Mouse (Mus musculus): ENCODE data around the gene Gm26602. TPM values are rescaled to one million over a fixed set of nuclear protein-coding genes. Genes with fewer than 3 reads are reported as not detected.
"Not testable (repeated sequence)": the region's sequence is repeated elsewhere in the genome, so short reads cannot be mapped to it uniquely, and the experiment has no call there.

Gm26602 gene
- total RNA-seq, 2 experiments from 2014 or later: not detected

DNA sequence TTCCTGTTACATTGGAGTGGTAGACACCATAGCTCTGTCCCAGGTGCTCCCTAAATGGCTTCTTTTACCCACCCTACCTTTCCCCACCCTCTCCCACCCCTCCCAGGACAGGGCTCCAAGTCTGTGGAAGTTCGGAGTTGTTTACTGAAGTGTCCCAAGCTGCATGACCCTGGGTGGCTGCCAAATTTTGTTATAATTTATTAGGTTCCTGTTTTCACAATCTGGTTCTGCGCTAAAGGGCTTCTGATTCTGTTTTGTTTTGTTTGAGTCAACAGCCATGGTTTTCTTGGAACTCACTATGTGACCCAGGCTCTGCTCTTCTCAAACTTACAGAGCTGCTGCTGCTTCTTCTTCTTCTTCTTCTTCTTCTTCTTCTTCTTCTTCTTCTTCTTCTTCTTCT is 21.3 kb upstream of the Gm26602 start:
- H3K27ac ChIP-seq: no peak overlapping the region
- intact Hi-C loops (cut with DNase I): no loop called here

GRCm38 (mm10) chr10:79890670-79891069 is 20.0 kb upstream of the Gm26602 start, which contains the start of gene Cfd:
Gene Cfd (plus strand): TSS chr10:79890853.
- no peak for DNase-seq (ENCODE audit: extremely low spot score in 1 of 2, low spot score in 2 of 2)
- intact Hi-C loops (cut with DNase I): no loop called here
- Histone ChIP-seq H3K4me3 (no peak within 1 kb of the TSS), H3K27ac (no peak within 1 kb of the TSS)
- no peak for TF ChIP-seq CTCF (IDR thresholded peaks at IDR 0.05)

More for the DNA sequence above, 21.3 kb upstream of the Gm26602 start:
- no peak overlapping the region for H3K4me3 ChIP-seq
- TF ChIP-seq CTCF (IDR thresholded peaks at IDR 0.05): no peak
- DNase-seq (ENCODE audit: extremely low spot score in 1 of 2, low spot score in 2 of 2): no peak

DNA sequence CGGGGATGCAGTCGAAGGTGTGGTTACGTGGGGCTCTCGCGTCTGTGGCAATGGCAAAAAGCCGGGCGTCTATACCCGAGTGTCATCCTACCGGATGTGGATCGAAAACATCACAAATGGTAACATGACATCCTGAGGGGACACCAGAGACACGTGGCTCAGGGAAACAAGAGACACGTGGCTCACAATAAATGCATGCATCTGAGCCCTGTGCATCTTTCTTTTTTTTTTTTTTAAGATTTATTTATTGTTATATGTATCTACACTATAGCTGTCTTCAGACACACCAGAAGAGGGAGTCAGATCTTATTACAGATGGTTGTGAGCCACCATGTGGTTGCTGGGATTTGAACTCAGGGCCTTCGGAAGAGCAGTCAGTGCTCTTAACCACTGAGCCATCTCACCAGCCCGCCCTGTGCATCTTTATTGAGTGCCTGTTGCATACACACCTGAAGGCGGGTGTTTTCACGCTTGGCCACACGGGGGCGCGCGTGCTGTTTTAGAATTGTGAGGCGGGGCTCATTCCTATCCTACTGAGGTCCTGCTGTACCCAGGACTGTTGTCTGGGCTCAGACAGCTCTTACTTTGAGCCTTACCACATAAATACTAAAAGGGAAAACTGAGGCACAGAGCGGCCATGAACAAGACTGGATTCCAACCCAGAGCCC is 18.1 kb upstream of the Gm26602 start:
- intact Hi-C loops (cut with DNase I): loop anchor here (2.0 kb wide), 2 partner anchors 32 to 66 kb away; no protein-coding TSS in a partner anchor
- H3K27ac ChIP-seq, H3K4me3 ChIP-seq: not testable (repeated sequence)
- peak; percentile 84 for TF ChIP-seq CTCF (IDR thresholded peaks at IDR 0.05)
- DNase-seq (ENCODE audit: extremely low spot score in 1 of 2, low spot score in 2 of 2): peak; percentile 65 to 84

- no peak overlapping the region for H3K4me3 ChIP-seq
- H3K27ac ChIP-seq: no peak overlapping the region
- DNase-seq (ENCODE audit: extremely low spot score in 1 of 2, low spot score in 2 of 2): no peak
- no peak for TF ChIP-seq CTCF (IDR thresholded peaks at IDR 0.05)
- intact Hi-C loops (cut with DNase I): no loop called here
Measured at GRCm38 (mm10) chr10:79896306-79896705, 14.3 kb upstream of the Gm26602 start.

- no peak overlapping the region for H3K4me3 ChIP-seq
- TF ChIP-seq CTCF (IDR thresholded peaks at IDR 0.05): no peak
- no peak for DNase-seq (ENCODE audit: extremely low spot score in 1 of 2, low spot score in 2 of 2)
- no peak overlapping the region for H3K27ac ChIP-seq
- intact Hi-C loops (cut with DNase I): no loop called here
Measured at GRCm38 (mm10) chr10:79896814-79897213, 13.8 kb upstream of the Gm26602 start.

DNA sequence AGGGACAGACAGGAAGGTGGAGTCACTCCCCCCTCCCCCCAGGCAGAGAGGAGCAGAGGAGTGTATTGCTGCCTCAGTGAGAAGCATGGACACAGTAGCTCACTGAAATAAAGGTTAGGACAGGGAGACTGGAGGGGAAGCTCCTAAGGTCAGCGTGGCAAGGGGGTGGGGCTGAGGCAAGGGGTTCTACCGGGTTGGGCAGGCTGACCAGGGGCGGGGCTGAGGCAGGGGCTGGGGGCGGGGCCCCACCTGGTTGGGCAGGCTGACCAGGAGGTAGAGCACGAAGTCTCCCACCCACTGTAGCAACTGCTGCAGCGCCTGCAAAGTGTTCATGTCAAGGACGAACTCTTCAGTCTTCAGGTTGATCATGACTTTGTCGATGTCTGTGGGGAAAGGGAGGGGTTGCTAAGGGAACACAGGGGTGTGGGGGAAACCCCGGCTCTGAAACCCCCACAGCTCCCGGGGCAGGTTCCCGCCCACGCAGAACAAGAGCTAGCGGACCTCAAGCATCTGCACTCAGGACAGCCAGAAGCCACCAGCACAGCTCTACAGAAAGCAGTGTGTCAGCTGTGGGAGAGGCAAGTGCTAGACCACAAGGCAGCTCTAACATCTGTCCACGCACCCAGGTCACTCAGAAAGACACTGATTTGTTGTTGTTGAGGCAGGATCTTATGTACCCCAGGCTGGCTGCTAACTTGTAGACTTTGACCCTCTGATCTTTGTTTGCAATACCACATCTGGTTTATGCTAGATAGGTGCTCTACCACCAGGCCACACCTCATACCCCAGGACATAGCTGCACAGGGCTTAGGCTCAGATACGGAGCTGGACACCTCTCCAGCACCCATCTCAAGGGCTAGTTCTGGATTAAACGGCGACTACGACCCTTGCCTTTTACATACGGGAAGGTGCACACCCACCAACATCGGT is 13.1 kb upstream of the Gm26602 start:
- DNase-seq (ENCODE audit: extremely low spot score in 1 of 2, low spot score in 2 of 2): no peak
- H3K27ac ChIP-seq: no peak overlapping the region
- intact Hi-C loops (cut with DNase I): no loop called here
- no peak overlapping the region for H3K4me3 ChIP-seq
- no peak for TF ChIP-seq CTCF (IDR thresholded peaks at IDR 0.05)

GRCm38 (mm10) chr10:79900951-79901410 is 9.7 kb upstream of the Gm26602 start:
- H3K27ac ChIP-seq: peak overlapping the region; percentile 85
- DNase-seq (ENCODE audit: extremely low spot score in 1 of 2, low spot score in 2 of 2): peak; percentile 76 to 81
- intact Hi-C loops (cut with DNase I): no loop called here
- TF ChIP-seq CTCF (IDR thresholded peaks at IDR 0.05): peak; percentile 45
- no peak overlapping the region for H3K4me3 ChIP-seq

GRCm38 (mm10) chr10:79906712-79907111 is 3.9 kb upstream of the Gm26602 start:
- no peak for TF ChIP-seq CTCF (IDR thresholded peaks at IDR 0.05)
- H3K4me3 ChIP-seq: no peak overlapping the region
- DNase-seq (ENCODE audit: extremely low spot score in 1 of 2, low spot score in 2 of 2): no peak
- no peak overlapping the region for H3K27ac ChIP-seq
- intact Hi-C loops (cut with DNase I): no loop called here

DNA sequence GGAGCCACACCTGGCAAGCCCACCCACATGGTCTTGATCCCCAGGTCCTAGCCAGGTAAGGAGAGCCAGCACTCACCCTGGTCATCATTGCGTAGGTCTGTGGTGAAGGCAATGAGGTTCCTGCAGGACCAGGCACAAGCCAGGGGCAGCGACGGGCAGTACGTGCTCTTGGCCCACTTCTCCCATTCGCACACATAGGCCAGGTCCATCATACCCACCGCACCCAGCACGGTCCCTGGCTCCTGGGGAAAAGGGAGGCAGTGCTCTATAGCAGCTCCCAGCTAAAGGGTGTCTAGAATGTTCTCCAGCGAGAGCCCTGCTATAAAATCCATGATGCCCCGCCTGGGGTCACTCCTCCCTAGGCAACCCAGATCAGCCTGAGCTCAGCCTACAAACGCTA is 3.2 kb upstream of the Gm26602 start:
- H3K4me3 ChIP-seq: no peak overlapping the region
- intact Hi-C loops (cut with DNase I): no loop called here
- DNase-seq (ENCODE audit: extremely low spot score in 1 of 2, low spot score in 2 of 2): no peak
- TF ChIP-seq CTCF (IDR thresholded peaks at IDR 0.05): no peak
- H3K27ac ChIP-seq: no peak overlapping the region

GRCm38 (mm10) chr10:79908167-79909091 is 2.2 kb upstream of the Gm26602 start, which contains the start of gene Med16:
Gene Med16 (minus strand): TSS chr10:79908923.
- TF ChIP-seq CTCF (IDR thresholded peaks at IDR 0.05): no peak
- Histone ChIP-seq H3K27ac (peak within 1 kb of the TSS; percentile 99), H3K4me3 (peak within 1 kb of the TSS; percentile 72)
- intact Hi-C loops (cut with DNase I): no loop called here
- DNase-seq (ENCODE audit: extremely low spot score in 1 of 2, low spot score in 2 of 2): peak; percentile 90 to 92
